Mouse (Mus musculus): ENCODE results near the gene Stx3.

DNA sequence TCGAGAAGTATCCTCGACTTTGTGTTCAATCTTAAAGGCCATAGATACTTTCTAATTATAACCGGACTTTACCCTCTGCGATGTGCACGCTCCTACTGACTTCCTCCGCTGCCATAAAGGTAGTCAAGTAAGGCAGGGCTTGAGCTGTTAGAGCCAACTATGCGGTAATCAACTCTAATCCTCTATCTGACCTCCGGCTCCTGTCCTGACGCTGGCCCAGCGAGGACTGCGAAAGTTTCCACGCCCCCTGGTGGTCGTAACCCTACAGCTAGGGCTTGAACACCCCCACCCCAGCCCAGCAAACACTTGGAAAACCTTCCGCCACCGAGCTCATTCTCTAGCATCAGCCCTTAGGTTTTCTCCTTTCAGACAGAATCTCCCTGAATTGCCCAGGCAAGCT is 597 bp upstream of the Stx3 start:
- peak; percentile 79 for TF ChIP-seq CTCF (IDR thresholded peaks at IDR 0.05)
- no peak for TF ChIP-seq EP300 (IDR thresholded peaks at IDR 0.05)
